Mouse (Mus musculus) megakaryocyte, embryonic 14.5 days (primary cell): ENCODE measurements around the gene Gm7876. TPM values are rescaled to one million over a fixed set of nuclear protein-coding genes. Genes with fewer than 3 reads are reported as not detected.
"Not testable (repeated sequence)": the region's sequence is repeated elsewhere in the genome, so short reads cannot be mapped to it uniquely, and the experiment has no call there.

ENCODE experiments used
- H3K27me3 ChIP-seq: replicated peaks from 2 replicates; pipeline ENCODE3; 2012; ENCODE audit warnings: inconsistent platforms
- H3K36me3 ChIP-seq: replicated peaks from 2 replicates; pipeline ENCODE3; 2012; ENCODE audit warnings: low read length, inconsistent platforms, mixed read lengths
- H3K4me1 ChIP-seq: 2 replicates; pipeline ENCODE4 v1.6.1; 2012; ENCODE audit warnings: inconsistent platforms
- H3K4me3 ChIP-seq: replicated peaks from 2 replicates; pipeline ENCODE3; 2012; ENCODE audit warnings: moderate library complexity, mild to moderate bottlenecking, inconsistent platforms
- H3K9me3 ChIP-seq: 2 replicates; pipeline ENCODE4 v1.6.1; 2012; ENCODE audit warnings: inconsistent platforms
- polyA plus RNA-seq: library from polyadenylated mRNA; stranded (reverse); fragments of >175 nt; gene quantifications from 2 replicates; pipeline ENCODE4 v1.2.3, GENCODE M21; 2012; ENCODE audit warnings: low replicate concordance; ENCODE audit not compliant: insufficient read depth

The Gm7876 gene
- not detected in 2 replicates for polyA plus RNA-seq

DNA sequence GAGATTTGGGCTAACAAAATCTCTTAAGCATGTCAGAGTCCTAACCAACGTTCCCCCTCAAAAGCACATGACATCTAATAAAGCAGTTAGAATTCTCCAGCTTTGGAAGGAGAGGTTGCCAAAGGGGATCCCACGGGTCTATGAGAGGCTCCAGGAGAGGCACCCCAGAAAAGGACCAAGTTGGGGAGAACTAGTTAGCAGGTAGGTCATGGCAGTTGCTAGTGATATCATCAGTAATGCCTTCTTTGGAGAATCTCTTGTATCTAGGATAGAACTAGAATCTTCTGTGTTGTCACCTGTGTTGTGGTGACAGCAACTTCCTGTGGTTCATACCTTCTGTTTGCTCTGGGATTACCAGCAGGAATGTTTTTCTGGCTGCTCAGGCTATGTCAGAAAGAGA, at the start of gene Gm7876:
TSS of gene Gm7876 (plus strand) at position 301 of the 400 bp plus-strand sequence.
- H3K4me3 ChIP-seq, H3K9me3 ChIP-seq, H3K4me1 ChIP-seq, H3K36me3 ChIP-seq, H3K27me3 ChIP-seq: not testable (repeated sequence)

- H3K9me3 ChIP-seq, H3K4me1 ChIP-seq, H3K36me3 ChIP-seq, H3K4me3 ChIP-seq, H3K27me3 ChIP-seq: not testable (repeated sequence)
Measured at GRCm38 (mm10) chr14:4663892-4664291, 45.1 kb upstream of the Gm7876 start, which contains the start of gene Gm3239. Gene Gm3239, plus strand, starts transcription at chr14:4664192.

DNA sequence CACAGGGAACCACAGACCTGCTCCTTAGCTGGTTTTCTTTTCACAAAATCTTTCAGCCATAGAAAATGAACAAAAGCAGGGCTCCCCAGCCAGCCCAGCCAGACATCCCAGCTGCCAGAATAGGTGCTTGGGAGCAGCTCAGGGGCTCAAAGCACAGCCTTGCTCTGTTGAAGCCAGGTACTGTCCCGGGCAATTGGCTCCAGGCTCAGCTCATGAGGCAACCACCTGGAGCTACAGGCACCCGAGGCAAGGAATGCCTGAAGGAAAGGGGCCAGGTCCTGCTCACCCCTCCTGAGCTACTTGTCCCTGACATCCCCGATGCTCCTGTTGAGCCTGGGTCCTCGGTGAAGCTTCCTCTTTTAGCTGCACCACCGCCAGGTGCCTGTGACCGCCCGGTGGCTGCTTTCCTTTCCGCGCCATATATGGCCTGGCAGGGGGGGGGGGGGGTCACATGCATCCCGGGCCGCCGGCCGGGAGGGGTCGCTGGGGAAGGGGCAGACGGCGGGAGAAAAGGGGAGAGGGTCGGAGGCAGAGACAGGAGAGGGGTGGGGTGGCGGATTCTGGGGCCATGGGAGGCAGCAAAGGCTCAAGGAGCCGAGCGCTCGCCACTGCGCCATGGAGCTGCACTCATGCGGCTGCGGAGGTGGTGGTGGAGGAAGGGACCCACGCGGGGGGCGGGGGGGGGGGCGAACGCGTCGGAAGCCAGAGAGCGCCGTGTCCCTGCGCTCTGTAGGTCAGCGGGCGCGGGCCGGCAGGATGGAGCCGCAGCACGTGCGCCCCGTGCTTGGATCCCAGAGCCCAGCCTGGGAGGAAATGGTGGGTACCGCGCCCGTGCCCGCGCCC, 17.2 kb downstream of the Gm7876 start, which contains the start of gene Gm3252:
TSS of gene Gm3252 (plus strand) at position 738 of the 843 bp plus-strand sequence.
- not testable (repeated sequence) for H3K4me1 ChIP-seq, H3K27me3 ChIP-seq, H3K36me3 ChIP-seq, H3K9me3 ChIP-seq, H3K4me3 ChIP-seq

Other genes with a start within 250 kb of the Gm7876 start
- gene Gm3182, start 227.5 kb upstream of the Gm7876 start, polyA plus RNA-seq: not detected in 2 replicates
- gene Gm3047, start 153.8 kb upstream of the Gm7876 start, polyA plus RNA-seq: not detected in 2 replicates
- gene Gm8159, start 76.9 kb upstream of the Gm7876 start, polyA plus RNA-seq: not detected in 2 replicates
- not detected in 2 replicates for gene Gm3239, start 45.0 kb upstream of the Gm7876 start, polyA plus RNA-seq
- gene Gm3252, start 17.5 kb downstream of the Gm7876 start, polyA plus RNA-seq: not detected in 2 replicates
- gene Gm9602, start 67.1 kb downstream of the Gm7876 start, polyA plus RNA-seq: not detected in 2 replicates
- 0.08 TPM in 1 of 2 replicates, not detected in the other for gene Gm3269, start 128.9 kb downstream of the Gm7876 start, polyA plus RNA-seq
- gene Gm3264, start 146.3 kb downstream of the Gm7876 start, polyA plus RNA-seq: not detected in 2 replicates
- gene Gm3278, start 183.2 kb downstream of the Gm7876 start, polyA plus RNA-seq: not detected in 2 replicates